Mouse (Mus musculus) layer of hippocampus, postnatal 36 days (tissue): ENCODE data around the gene Ssxb10. TPM values are rescaled to one million over a fixed set of nuclear protein-coding genes. Genes with fewer than 3 reads are reported as not detected.
"Not testable (repeated sequence)": the region's sequence is repeated elsewhere in the genome, so short reads cannot be mapped to it uniquely, and the experiment has no call there.

ENCODE experiments used
- DNase-seq, 2 experiments: peaks; one replicate each; pipeline ENCODE4 v3.0.0; 2022
- total RNA-seq, 2 experiments: library from RNA; stranded (reverse); gene quantifications; 2 replicates each; pipeline ENCODE4 v1.2.3; 2021

Gene Ssxb10
- not detected for total RNA-seq

- no peak for DNase-seq
Measured at GRCm38 (mm10) chrX:8327124-8327523, at the start of gene Ssxb10. Ssxb10 (plus strand) TSS chrX:8327424.

DNA sequence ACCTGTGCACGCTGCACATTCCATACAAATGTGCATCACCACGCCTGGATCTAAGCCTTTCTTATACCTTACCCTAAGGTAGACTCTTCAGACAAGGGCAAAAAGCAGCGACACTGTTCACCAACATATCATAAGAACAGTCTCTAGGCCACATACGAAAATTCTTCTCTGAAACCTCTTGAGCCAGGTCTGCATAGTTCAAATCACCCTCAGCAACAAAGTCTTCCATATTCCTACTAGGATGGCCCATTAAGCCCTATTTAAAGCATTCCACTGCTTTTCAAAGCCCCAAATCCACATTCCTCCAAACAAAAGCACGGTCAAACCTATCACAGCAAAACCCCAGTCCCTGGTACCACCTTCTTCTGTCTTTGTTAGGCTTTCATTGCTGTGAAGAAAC, 38.6 kb upstream of the Ssxb10 start:
- no peak for DNase-seq

DNA sequence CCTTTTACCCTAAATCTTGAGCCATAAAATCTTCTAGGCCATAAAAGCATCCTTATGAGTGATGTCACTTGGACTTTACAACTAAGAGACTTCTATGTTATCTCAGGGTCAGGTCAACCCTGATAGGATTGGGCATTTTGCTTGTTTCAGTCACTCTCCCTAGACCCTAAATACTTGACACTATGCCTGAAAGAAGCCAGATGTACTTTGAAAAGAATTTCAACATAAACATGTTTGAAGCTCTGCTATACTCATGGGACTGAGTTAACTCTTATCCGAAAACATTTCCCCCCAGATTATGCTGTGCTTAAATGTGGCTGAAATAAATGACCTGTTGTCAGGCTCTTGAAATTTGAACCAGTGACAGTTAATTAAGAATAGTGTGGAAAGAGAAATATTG, 17.9 kb upstream of the Ssxb10 start:
- DNase-seq: no peak

DNA sequence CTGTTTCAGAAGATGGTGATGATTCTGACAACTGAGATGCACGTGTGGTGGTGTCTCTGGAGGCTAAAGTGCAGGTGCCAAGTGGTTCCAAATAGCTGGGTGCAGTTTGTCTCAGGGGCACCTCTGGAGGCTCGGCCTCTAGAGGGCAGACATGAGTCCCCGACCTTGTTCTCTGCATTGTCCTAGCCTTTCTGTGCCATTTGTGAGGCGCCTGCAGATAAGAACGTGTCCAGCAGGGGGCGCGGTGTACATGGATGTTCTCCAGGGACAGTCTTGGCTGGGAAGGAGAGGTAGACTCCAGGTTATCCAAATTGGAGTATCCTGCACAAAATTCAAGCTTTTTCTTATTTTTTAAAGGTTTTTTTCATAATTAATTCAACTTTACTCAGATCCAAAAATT, 12.3 kb upstream of the Ssxb10 start:
- DNase-seq: peak in 1 of 2 experiments; percentile 2

GRCm38 (mm10) chrX:8366678-8367077, 39.5 kb downstream of the Ssxb10 start, which contains the start of gene Ssxb9:
Ssxb9 (plus strand) TSS chrX:8366978.
- DNase-seq: not testable (repeated sequence)

Other genes with a start within 250 kb of the Ssxb10 start
- gene Was, start 236.9 kb upstream of the Ssxb10 start, total RNA-seq: 1 to 10 TPM in 1 of 2 experiments, under 1 TPM in 1; 0.81 to 1.2 TPM
- 100 to 1,000 TPM; 215 to 227 TPM for gene Wdr13, start 194.5 kb upstream of the Ssxb10 start, total RNA-seq
- 100 to 1,000 TPM in 1 of 2 experiments, 10 to 100 TPM in 1; 83.4 to 113 TPM for gene Rbm3, start 181.5 kb upstream of the Ssxb10 start, total RNA-seq
- gene Tbc1d25, start 151.2 kb upstream of the Ssxb10 start, total RNA-seq: 10 to 100 TPM; 13.3 to 14.9 TPM
- 10 to 100 TPM; 30.1 to 31.3 TPM for gene Ebp, start 133.9 kb upstream of the Ssxb10 start, total RNA-seq
- gene Porcn, start 120.9 kb upstream of the Ssxb10 start, total RNA-seq: 100 to 1,000 TPM in 1 of 2 experiments, 10 to 100 TPM in 1; 99.1 to 103 TPM
- 10 to 100 TPM; 25.1 to 26.6 TPM for gene Ftsj1, start 75.0 kb upstream of the Ssxb10 start, total RNA-seq
- gene Slc38a5, start 56.3 kb upstream of the Ssxb10 start, total RNA-seq: 1 to 10 TPM; 7.7 to 9.6 TPM
- gene Ssxb9, start 39.6 kb downstream of the Ssxb10 start, total RNA-seq: not detected
- not detected for gene Ssxb1, start 85.9 kb downstream of the Ssxb10 start, total RNA-seq
- gene Ssxb2, start 134.3 kb downstream of the Ssxb10 start, total RNA-seq: not detected
- gene Gm14459, start 197.5 kb downstream of the Ssxb10 start, total RNA-seq: not detected
- gene Ssxb6, start 220.8 kb downstream of the Ssxb10 start, total RNA-seq: not detected